Mouse (Mus musculus): ENCODE results near the gene Zfp981. TPM values are rescaled to one million over a fixed set of nuclear protein-coding genes. Genes with fewer than 3 reads are reported as not detected.

Zfp981 gene
- total RNA-seq, 2 experiments from 2014 or later = 0.14 to 0.43 TPM

Other genes with a start within 250 kb of the Zfp981 start
- gene Zfp992, start 53.0 kb upstream of the Zfp981 start, total RNA-seq (2021) = 1 to 10 TPM; 3.5 to 5.0 TPM
- 1 to 10 TPM; 4.3 to 8.5 TPM for gene Zfp993, start 108.9 kb downstream of the Zfp981 start, total RNA-seq (2021)

All from left cerebral cortex, postnatal 25 days (tissue).